Mouse (Mus musculus) retina, embryonic 14.5 days (tissue): Measurements from ENCODE around the gene Lrfn2.

Source experiments
- DNase-seq: peaks from one replicate; pipeline ENCODE4 v3.0.0-alpha.2; 2015; ENCODE audit warnings: low spot score

Lrfn2 gene

GRCm38 (mm10) chr17:49033686-49034250 lies 101.6 kb downstream of the Lrfn2 start:
- DNase-seq = peak; percentile 53

GRCm38 (mm10) chr17:49035052-49035451 lies 102.9 kb downstream of the Lrfn2 start:
- DNase-seq = no peak

- no peak for DNase-seq
Measured at GRCm38 (mm10) chr17:49037163-49037950, 105.2 kb downstream of the Lrfn2 start.

GRCm38 (mm10) chr17:49043806-49044640 lies 111.8 kb downstream of the Lrfn2 start:
- peak; percentile 87 for DNase-seq

GRCm38 (mm10) chr17:49047921-49048320 lies 115.7 kb downstream of the Lrfn2 start:
- DNase-seq = no peak

- DNase-seq = no peak
Measured at GRCm38 (mm10) chr17:49051231-49051630, 119.1 kb downstream of the Lrfn2 start.

GRCm38 (mm10) chr17:49061141-49061540 lies 129.0 kb downstream of the Lrfn2 start:
- no peak for DNase-seq

- DNase-seq = no peak
Measured at GRCm38 (mm10) chr17:49063789-49064188, 131.6 kb downstream of the Lrfn2 start.

GRCm38 (mm10) chr17:49064526-49064925 lies 132.3 kb downstream of the Lrfn2 start:
- DNase-seq = no peak

GRCm38 (mm10) chr17:49065050-49065449 lies 132.9 kb downstream of the Lrfn2 start:
- DNase-seq = no peak

- peak; percentile 43 for DNase-seq
Measured at GRCm38 (mm10) chr17:49066748-49067147, 134.6 kb downstream of the Lrfn2 start.

GRCm38 (mm10) chr17:49078168-49078567 lies 146.0 kb downstream of the Lrfn2 start:
- DNase-seq = no peak

GRCm38 (mm10) chr17:49079647-49080046 lies 147.5 kb downstream of the Lrfn2 start:
- no peak for DNase-seq

- DNase-seq = no peak
Measured at GRCm38 (mm10) chr17:49083594-49084380, 151.6 kb downstream of the Lrfn2 start.

- no peak for DNase-seq
Measured at GRCm38 (mm10) chr17:49085111-49085510, 152.9 kb downstream of the Lrfn2 start.

GRCm38 (mm10) chr17:49096781-49097544 lies 164.8 kb downstream of the Lrfn2 start:
- DNase-seq = no peak

- DNase-seq = no peak
Measured at GRCm38 (mm10) chr17:49111399-49111798, 179.2 kb downstream of the Lrfn2 start.

GRCm38 (mm10) chr17:49111911-49112310 lies 179.7 kb downstream of the Lrfn2 start:
- no peak for DNase-seq

GRCm38 (mm10) chr17:49113336-49113735 lies 181.2 kb downstream of the Lrfn2 start:
- DNase-seq = no peak

GRCm38 (mm10) chr17:49124166-49124565 lies 192.0 kb downstream of the Lrfn2 start:
- DNase-seq = no peak

- DNase-seq = no peak
Measured at GRCm38 (mm10) chr17:49124642-49125041, 192.5 kb downstream of the Lrfn2 start.
